Mouse (Mus musculus): ENCODE results near the gene Zdhhc20. TPM values are rescaled to one million over a fixed set of nuclear protein-coding genes. Genes with fewer than 3 reads are reported as not detected.
"Not testable (repeated sequence)": the region's sequence is repeated elsewhere in the genome, so short reads cannot be mapped to it uniquely, and the experiment has no call there.

Zdhhc20 gene
- polyA plus RNA-seq, 1 experiment from 2014 or later: 55.1 TPM

DNA sequence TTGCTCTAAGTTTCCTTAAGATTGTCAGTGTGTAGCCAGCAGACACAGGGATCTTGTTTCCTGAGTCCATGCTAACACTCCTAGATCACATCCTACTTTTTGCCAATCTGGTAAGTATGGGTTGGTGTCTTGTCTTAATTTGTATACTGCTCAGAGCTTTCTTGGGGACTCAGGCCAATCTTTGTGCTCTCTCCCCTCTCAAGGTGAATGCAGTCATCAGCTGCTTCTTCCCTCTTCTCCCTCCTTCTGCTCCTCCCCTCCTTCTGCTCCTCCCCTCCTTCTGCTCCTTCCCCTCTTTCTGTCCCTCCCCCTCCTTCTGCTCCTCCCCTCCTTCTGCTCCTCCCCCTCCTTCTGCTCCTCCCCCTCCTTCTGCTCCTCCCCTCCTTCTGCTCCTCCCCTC is 21.7 kb upstream of the Zdhhc20 start:
- H3K4me3 ChIP-seq; H3K9me3 ChIP-seq (replicated peaks); H3K9ac ChIP-seq; ATAC-seq; H3K4me1 ChIP-seq; H3K4me2 ChIP-seq; H3K27ac ChIP-seq; H3K27me3 ChIP-seq: not testable (repeated sequence)
- H3K36me3 ChIP-seq (ENCODE audit: poor library complexity, severe bottlenecking): peaks cover 16% of the 10 kb centered on the region; the same call in 1 of the 2 replicates

GRCm38 (mm10) chr14:57911316-57911715 is 21.2 kb upstream of the Zdhhc20 start:
- Histone ChIP-seq H3K9me3 (replicated peaks) (no peaks in the 10 kb centered on the region), H3K4me3 (no peak overlapping the region), H3K4me2 (no peak overlapping the region), H3K9ac (no peak overlapping the region), H3K27ac (no peak overlapping the region), H3K36me3 (ENCODE audit: poor library complexity, severe bottlenecking) (peaks cover 11% of the 10 kb centered on the region; the same call in 1 of the 2 replicates), H3K27me3 (no peaks in the 10 kb centered on the region), H3K4me1 (no peaks in the 10 kb centered on the region)
- ATAC-seq: peak; percentile 31; the same call in 1 of the 2 replicates
- WGBS: 85% methylated on average over 4 of the region's 4 CpGs

GRCm38 (mm10) chr14:57910501-57911068 is 20.5 kb upstream of the Zdhhc20 start:
- H3K36me3 ChIP-seq (ENCODE audit: poor library complexity, severe bottlenecking): peaks cover 6% of the 10 kb centered on the region; the same call in 1 of the 2 replicates
- WGBS: 18% methylated on average over 26 of the region's 26 CpGs
- no peaks in the 10 kb centered on the region for H3K9me3 ChIP-seq (replicated peaks)
- peak; percentile 89 for ATAC-seq
- H3K27ac ChIP-seq: no peak overlapping the region
- peak overlapping the region; percentile 35 for H3K4me3 ChIP-seq
- peak overlapping the region; percentile 58 for H3K4me2 ChIP-seq
- H3K4me1 ChIP-seq: no peaks in the 10 kb centered on the region
- H3K27me3 ChIP-seq: no peaks in the 10 kb centered on the region
- H3K9ac ChIP-seq: peak overlapping the region; percentile 56; the same call in 1 of the 2 replicates

DNA sequence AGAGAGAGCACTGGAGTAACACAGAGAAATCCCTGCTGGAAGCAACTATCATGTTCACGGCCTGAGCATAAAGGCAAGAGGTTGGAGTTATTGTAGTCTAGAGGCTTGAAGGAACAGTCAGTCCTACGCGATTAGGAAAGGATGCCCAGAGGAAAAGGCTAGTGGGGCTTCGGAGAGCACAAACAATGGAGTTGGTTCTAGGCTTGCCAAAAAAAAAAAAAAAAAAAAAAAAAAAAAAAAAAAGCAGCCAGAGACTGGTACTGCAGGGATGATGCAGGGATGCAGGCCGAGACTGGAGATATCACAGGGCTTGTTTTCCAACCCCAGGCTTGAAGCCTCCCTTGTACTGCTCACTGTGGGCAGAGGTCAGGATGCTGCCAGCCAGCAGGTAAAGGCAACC is 19.2 kb upstream of the Zdhhc20 start:
- Histone ChIP-seq H3K9me3 (replicated peaks) (no peaks in the 10 kb centered on the region), H3K27me3 (no peaks in the 10 kb centered on the region), H3K4me2 (no peak overlapping the region), H3K36me3 (ENCODE audit: poor library complexity, severe bottlenecking) (no peaks in the 10 kb centered on the region), H3K4me1 (no peaks in the 10 kb centered on the region), H3K4me3 (no peak overlapping the region), H3K9ac (no peak overlapping the region), H3K27ac (no peak overlapping the region)
- WGBS: 75% methylated on average over 5 of the region's 5 CpGs
- no peak for ATAC-seq

DNA sequence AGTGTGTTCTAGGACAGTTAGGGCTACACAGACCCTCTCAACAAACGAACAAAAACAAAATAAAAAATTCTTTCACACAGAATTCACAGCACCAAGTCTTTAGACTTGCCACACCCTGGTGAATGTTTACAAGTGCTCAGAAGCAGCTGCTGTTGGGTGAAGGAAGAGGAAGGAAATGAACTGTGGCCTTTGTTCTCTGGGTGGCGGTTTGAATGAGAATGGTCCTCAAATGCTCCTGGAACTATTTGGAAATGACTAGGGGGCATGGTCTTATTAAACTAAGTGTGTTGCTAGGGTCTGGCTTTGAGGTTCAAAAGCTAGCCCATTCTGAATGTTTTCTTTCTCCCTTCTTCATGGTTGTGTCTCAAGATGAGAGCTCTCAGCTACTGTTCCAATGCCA is 18.4 kb upstream of the Zdhhc20 start:
- H3K4me2 ChIP-seq: no peak overlapping the region
- no peak overlapping the region for H3K27ac ChIP-seq
- ATAC-seq: no peak
- H3K4me3 ChIP-seq: no peak overlapping the region
- 73% methylated on average over 2 of the region's 2 CpGs for WGBS
- no peaks in the 10 kb centered on the region for H3K4me1 ChIP-seq
- H3K9ac ChIP-seq: no peak overlapping the region
- no peaks in the 10 kb centered on the region for H3K27me3 ChIP-seq
- H3K9me3 ChIP-seq (replicated peaks): no peaks in the 10 kb centered on the region
- H3K36me3 ChIP-seq (ENCODE audit: poor library complexity, severe bottlenecking): no peaks in the 10 kb centered on the region

DNA sequence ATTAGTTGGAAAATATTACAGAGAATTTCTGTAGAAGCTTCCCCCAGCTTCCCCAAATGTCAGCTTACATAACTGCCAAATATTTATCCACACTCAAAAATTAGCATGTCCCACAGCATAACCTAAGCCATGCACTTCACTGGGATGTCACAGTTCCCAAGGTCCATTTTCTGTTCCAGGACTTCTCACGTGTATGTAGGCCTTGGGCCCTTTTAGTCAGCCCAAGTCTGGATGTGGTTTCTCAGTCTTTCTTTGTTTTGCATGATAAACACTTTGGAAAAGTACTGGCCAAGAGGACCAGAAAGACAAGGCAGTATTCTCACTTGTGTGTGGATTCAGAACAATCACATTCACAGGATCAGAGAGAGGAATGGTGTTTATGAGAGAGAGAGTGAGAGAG is 11.9 kb upstream of the Zdhhc20 start:
- Histone ChIP-seq H3K27ac (no peak overlapping the region), H3K36me3 (ENCODE audit: poor library complexity, severe bottlenecking) (no peaks in the 10 kb centered on the region), H3K4me1 (peaks cover 7% of the 10 kb centered on the region; the same call in 1 of the 2 replicates), H3K9ac (no peak overlapping the region), H3K4me2 (no peak overlapping the region), H3K9me3 (replicated peaks) (no peaks in the 10 kb centered on the region), H3K27me3 (no peaks in the 10 kb centered on the region), H3K4me3 (no peak overlapping the region)
- WGBS: 54% methylated on average over 1 of the region's 1 CpGs
- ATAC-seq: no peak

- Histone ChIP-seq H3K9ac (no peak overlapping the region), H3K4me3 (no peak overlapping the region), H3K27ac (no peak overlapping the region), H3K4me2 (no peak overlapping the region), H3K9me3 (replicated peaks) (no peaks in the 10 kb centered on the region), H3K27me3 (no peaks in the 10 kb centered on the region), H3K36me3 (ENCODE audit: poor library complexity, severe bottlenecking) (no peaks in the 10 kb centered on the region), H3K4me1 (peaks cover 7% of the 10 kb centered on the region; the same call in 1 of the 2 replicates)
- 97% methylated on average over 12 of the region's 12 CpGs for WGBS
- no peak for ATAC-seq
Observed at GRCm38 (mm10) chr14:57896882-57897281, 6.8 kb upstream of the Zdhhc20 start.

DNA sequence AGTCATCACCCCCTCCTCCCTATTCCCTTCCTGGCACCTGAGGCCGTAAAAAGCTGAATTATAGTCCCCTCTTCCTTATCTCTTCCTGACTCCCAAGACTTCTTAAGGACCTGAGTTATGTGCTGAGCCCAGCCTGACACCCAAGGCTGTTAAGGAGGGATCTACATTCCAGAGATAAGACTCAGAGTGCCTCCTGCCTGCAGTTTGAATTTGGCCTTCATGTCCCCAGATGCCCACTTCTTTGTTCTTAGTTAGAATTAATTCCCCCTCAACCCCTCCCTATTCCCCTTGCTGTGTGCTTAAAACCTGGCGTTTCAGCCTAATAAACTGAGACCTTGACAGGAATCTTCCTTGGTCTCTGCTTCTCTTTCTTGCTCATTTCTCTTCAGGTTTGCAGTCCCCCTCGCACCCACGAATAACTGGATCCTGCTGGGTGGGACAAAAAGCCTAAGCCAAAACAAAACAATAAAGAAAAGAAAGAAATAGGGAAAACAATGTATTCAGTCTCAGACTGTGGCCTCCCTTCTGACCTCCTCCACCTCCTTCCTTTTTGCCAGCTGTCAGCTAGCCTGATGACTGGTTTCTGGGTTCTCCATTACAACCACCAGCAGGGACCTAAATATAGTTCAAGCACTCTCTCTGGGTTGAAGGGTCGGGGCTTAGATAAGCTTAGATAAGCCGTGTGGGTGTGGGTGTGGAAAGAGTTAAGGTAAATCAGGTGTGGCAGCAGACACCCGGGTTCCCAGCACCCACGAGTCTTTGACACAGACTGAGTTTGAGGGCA is 6.2 kb upstream of the Zdhhc20 start:
- not testable (repeated sequence) for H3K9ac ChIP-seq; H3K27me3 ChIP-seq; H3K4me1 ChIP-seq; H3K36me3 ChIP-seq (ENCODE audit: poor library complexity, severe bottlenecking); H3K9me3 ChIP-seq (replicated peaks); H3K4me2 ChIP-seq; H3K27ac ChIP-seq; H3K4me3 ChIP-seq; ATAC-seq
- 66% methylated on average over 8 of the region's 8 CpGs for WGBS

- no peak overlapping the region for H3K27ac ChIP-seq
- H3K4me3 ChIP-seq: no peak overlapping the region
- WGBS: 93% methylated on average over 2 of the region's 2 CpGs
Observed at GRCm38 (mm10) chr14:57894346-57894745, 4.3 kb upstream of the Zdhhc20 start.

DNA sequence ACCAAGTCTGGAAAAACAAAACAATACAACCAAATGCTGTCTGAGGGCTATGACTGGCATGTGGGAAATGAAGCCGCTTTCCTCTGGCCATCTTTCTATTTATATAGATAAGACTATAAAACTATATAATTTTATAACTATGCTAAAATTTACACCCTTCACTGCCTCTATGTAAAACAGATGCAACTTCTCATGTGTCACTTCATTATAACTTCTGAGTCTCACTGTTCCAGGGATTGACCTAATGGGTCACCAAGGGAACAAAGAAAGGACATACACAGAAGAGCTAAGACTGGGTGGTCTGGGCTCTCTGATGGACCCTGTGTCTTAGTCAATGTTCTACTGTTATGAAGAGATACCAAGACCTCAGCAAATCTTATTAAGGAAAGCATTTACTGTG is 2.9 kb upstream of the Zdhhc20 start:
- Histone ChIP-seq H3K27ac (no peak overlapping the region), H3K27me3 (no peaks in the 10 kb centered on the region), H3K4me1 (peaks cover 11% of the 10 kb centered on the region), H3K4me2 (no peak overlapping the region), H3K4me3 (no peak overlapping the region), H3K9me3 (replicated peaks) (no peaks in the 10 kb centered on the region), H3K9ac (no peak overlapping the region), H3K36me3 (ENCODE audit: poor library complexity, severe bottlenecking) (no peaks in the 10 kb centered on the region)
- ATAC-seq: no peak
- 100% methylated on average over 1 of the region's 1 CpGs for WGBS

More at GRCm38 (mm10) chr14:57894346-57894745, 4.3 kb upstream of the Zdhhc20 start:
- Histone ChIP-seq H3K9me3 (replicated peaks) (no peaks in the 10 kb centered on the region), H3K4me2 (no peak overlapping the region), H3K36me3 (ENCODE audit: poor library complexity, severe bottlenecking) (no peaks in the 10 kb centered on the region), H3K9ac (no peak overlapping the region), H3K4me1 (peaks cover 7% of the 10 kb centered on the region; the same call in 1 of the 2 replicates), H3K27me3 (no peaks in the 10 kb centered on the region)
- no peak for ATAC-seq

DNA sequence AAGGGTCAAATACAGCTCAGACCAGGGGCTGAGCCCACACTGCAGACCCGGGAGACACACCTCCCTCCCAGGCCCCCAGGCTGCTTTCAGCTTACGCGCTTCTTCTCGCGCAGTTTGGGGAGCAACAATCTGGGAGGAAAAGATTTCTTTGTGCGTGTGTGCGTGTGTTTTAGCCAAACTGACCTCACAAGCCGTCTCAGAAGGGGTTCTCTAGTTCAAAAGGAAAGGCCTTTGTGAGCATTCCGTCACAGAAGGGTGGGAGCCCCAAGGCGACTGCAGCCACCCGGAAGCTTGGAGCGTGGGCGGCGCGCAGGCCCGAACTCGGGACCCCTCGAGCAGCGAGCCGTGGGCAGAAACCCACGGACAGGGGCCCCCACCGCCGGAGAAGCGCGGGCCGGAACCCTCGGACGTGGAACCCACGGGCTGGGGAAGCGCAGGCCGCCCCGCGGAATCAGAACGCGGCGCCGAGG is 500 bp downstream of the Zdhhc20 start:
- H3K9me3 ChIP-seq (replicated peaks): no peaks in the 10 kb centered on the region
- ATAC-seq: peak; percentile 20
- H3K9ac ChIP-seq: peak overlapping the region; percentile 91
- WGBS: under 1% methylated on average over 36 of the region's 37 CpGs
- H3K36me3 ChIP-seq (ENCODE audit: poor library complexity, severe bottlenecking): no peaks in the 10 kb centered on the region
- no peaks in the 10 kb centered on the region for H3K27me3 ChIP-seq
- H3K4me2 ChIP-seq: peak overlapping the region; percentile 67
- H3K4me1 ChIP-seq: peaks cover 16% of the 10 kb centered on the region
- peak overlapping the region; percentile 78 for H3K27ac ChIP-seq
- peak overlapping the region; percentile 87 for H3K4me3 ChIP-seq

- no peak overlapping the region for H3K27ac ChIP-seq
- no peak overlapping the region for H3K4me2 ChIP-seq
- H3K9me3 ChIP-seq (replicated peaks): no peaks in the 10 kb centered on the region
- no peak overlapping the region for H3K4me3 ChIP-seq
- no peaks in the 10 kb centered on the region for H3K36me3 ChIP-seq (ENCODE audit: poor library complexity, severe bottlenecking)
- no peak overlapping the region for H3K9ac ChIP-seq
- ATAC-seq: no peak
- no peaks in the 10 kb centered on the region for H3K27me3 ChIP-seq
- H3K4me1 ChIP-seq: peaks cover 17% of the 10 kb centered on the region
- 84% methylated on average over 8 of the region's 8 CpGs for WGBS
Observed at GRCm38 (mm10) chr14:57887171-57887570, 2.9 kb downstream of the Zdhhc20 start.

All from forebrain, embryonic 13.5 days (tissue).